Mouse (Mus musculus) hindbrain, embryonic 13.5 days (tissue): ENCODE data around the gene Stx7. TPM values are rescaled to one million over a fixed set of nuclear protein-coding genes. Genes with fewer than 3 reads are reported as not detected.
"Not testable (repeated sequence)": the region's sequence is repeated elsewhere in the genome, so short reads cannot be mapped to it uniquely, and the experiment has no call there.

Experiments used
- ATAC-seq: fragments of 200-750 bp; cut with Nextera tagmentation; 2 replicates; pipeline ENCODE4 v1.8.0; 2017; ENCODE audit warnings: moderate TSS enrichment; ENCODE audit not compliant: low FRiP score
- H3K27ac ChIP-seq: fragments of 300-500 bp; sonication (generic); 2 replicates; pipeline ENCODE4 v1.5.1; 2015; ENCODE audit warnings: inconsistent platforms, mild to moderate bottlenecking, moderate library complexity
- H3K27me3 ChIP-seq: fragments of 300-500 bp; sonication (generic); 2 replicates; pipeline ENCODE4 v1.6.1; 2015; ENCODE audit warnings: mild to moderate bottlenecking, inconsistent platforms
- H3K36me3 ChIP-seq: fragments of 300-500 bp; sonication (generic); 2 replicates; pipeline ENCODE4 v1.6.1; 2015; ENCODE audit warnings: mild to moderate bottlenecking, inconsistent platforms
- H3K4me1 ChIP-seq: fragments of 300-500 bp; sonication (generic); replicated peaks from 2 replicates; pipeline ENCODE4 v1.6.1; 2015; ENCODE audit warnings: inconsistent platforms
- H3K4me2 ChIP-seq: fragments of 300-500 bp; sonication (generic); 2 replicates; pipeline ENCODE4 v1.6.1; 2015; ENCODE audit warnings: inconsistent platforms, mild to moderate bottlenecking, moderate library complexity
- H3K4me3 ChIP-seq: fragments of 300-500 bp; sonication (generic); 2 replicates; pipeline ENCODE4 v1.5.1; 2015; ENCODE audit warnings: mild to moderate bottlenecking, inconsistent platforms
- H3K9ac ChIP-seq: fragments of 300-500 bp; sonication (generic); 2 replicates; pipeline ENCODE4 v1.6.1; 2015; ENCODE audit warnings: mild to moderate bottlenecking, inconsistent platforms
- H3K9me3 ChIP-seq: fragments of 300-500 bp; sonication (generic); 2 replicates; pipeline ENCODE4 v1.6.1; 2016; ENCODE audit warnings: inconsistent platforms
- WGBS: fragments of 180-500 bp; shearing (Covaris S2); methylation state at CpG from one replicate; pipeline ENCODE4 v1.1.7; 2015; 5-methylcytosine and 5-hydroxymethylcytosine counted together
- polyA plus RNA-seq: library from polyadenylated mRNA; unstranded; fragments of >200 nt; fragmentation: Nextera tagmentation; extraction: Ambion mirVana; gene quantifications from 2 replicates; pipeline ENCODE4 v1.2.1, GENCODE M21; 2015

The Stx7 gene
- polyA plus RNA-seq, result 273 and 279 TPM in 2 replicates

GRCm38 (mm10) chr10:24149135-24149781, at the start of gene Stx7:
Gene Stx7 (plus strand): TSS chr10:24149302.
- H3K9ac ChIP-seq, result peak within 1 kb of the TSS; percentile 92
- peak within 1 kb of the TSS; percentile 85 for H3K4me3 ChIP-seq
- H3K4me2 ChIP-seq, result peak within 1 kb of the TSS; percentile 65
- H3K9me3 ChIP-seq, result no peaks in the 10 kb centered on the region
- H3K27me3 ChIP-seq, result no peaks in the 10 kb centered on the region
- H3K36me3 ChIP-seq, result peaks cover 6% of the 10 kb centered on the region; the same call in 1 of the 2 replicates
- peaks cover 32% of the 10 kb centered on the region for H3K4me1 ChIP-seq
- peak within 1 kb of the TSS; percentile 85 for H3K27ac ChIP-seq
- ATAC-seq, result peak; percentile 98
- WGBS, result under 1% methylated on average over 45 of the region's 45 CpGs

- H3K9ac ChIP-seq, H3K4me2 ChIP-seq, H3K36me3 ChIP-seq, H3K4me3 ChIP-seq, ATAC-seq, H3K27me3 ChIP-seq, H3K9me3 ChIP-seq, H3K27ac ChIP-seq, H3K4me1 ChIP-seq: not testable (repeated sequence)
- whole genome bisulfite sequencing, result 93% methylated on average over 1 of the region's 3 CpGs
Measured at GRCm38 (mm10) chr10:24101812-24102211, 47.3 kb upstream of the Stx7 start, which contains the start of gene Taar8c. Gene Taar8c (minus strand): TSS chr10:24101912.

DNA sequence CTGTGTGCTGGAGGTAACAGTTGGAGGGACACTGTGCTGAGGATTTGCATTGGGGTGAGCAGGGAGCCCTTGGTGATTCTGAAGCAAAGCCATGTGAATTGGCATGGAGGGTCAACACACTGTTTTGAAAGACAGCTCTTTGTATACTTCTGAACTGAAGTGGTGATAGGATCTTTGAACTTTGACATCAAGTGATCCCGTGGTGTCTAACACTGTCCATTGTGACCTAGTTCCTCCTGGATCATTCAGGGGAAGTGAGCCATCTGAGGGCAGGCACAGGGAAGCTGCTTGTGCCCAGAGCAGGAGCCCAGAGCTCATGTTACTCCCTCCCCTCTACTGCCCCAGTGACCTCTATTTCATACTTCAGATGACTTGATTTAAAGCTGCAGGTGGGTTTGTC, 45.8 kb upstream of the Stx7 start:
- 53% methylated on average over 1 of the region's 1 CpGs for WGBS
- H3K27ac ChIP-seq, H3K9ac ChIP-seq, H3K27me3 ChIP-seq, H3K4me1 ChIP-seq, H3K36me3 ChIP-seq, H3K9me3 ChIP-seq, H3K4me2 ChIP-seq, ATAC-seq, H3K4me3 ChIP-seq: not testable (repeated sequence)

- Histone ChIP-seq H3K27me3 (no peaks in the 10 kb centered on the region), H3K4me3 (no peak overlapping the region), H3K9me3 (no peaks in the 10 kb centered on the region), H3K9ac (no peak overlapping the region), H3K36me3 (no peaks in the 10 kb centered on the region), H3K4me1 (no peaks in the 10 kb centered on the region), H3K4me2 (no peak overlapping the region), H3K27ac (no peak overlapping the region)
- 74% methylated on average over 5 of the region's 5 CpGs for whole genome bisulfite sequencing
- no peak for ATAC-seq
Measured at GRCm38 (mm10) chr10:24107747-24108146, 41.4 kb upstream of the Stx7 start.

- no peaks in the 10 kb centered on the region for H3K36me3 ChIP-seq
- H3K9me3 ChIP-seq, result no peaks in the 10 kb centered on the region
- ATAC-seq, result no peak
- H3K27me3 ChIP-seq, result no peaks in the 10 kb centered on the region
- 68% methylated on average over 3 of the region's 3 CpGs for WGBS
- no peak overlapping the region for H3K4me3 ChIP-seq
- no peak overlapping the region for H3K27ac ChIP-seq
- no peak overlapping the region for H3K9ac ChIP-seq
- H3K4me2 ChIP-seq, result no peak overlapping the region
- no peaks in the 10 kb centered on the region for H3K4me1 ChIP-seq
Measured at GRCm38 (mm10) chr10:24108236-24108635, 40.9 kb upstream of the Stx7 start.

DNA sequence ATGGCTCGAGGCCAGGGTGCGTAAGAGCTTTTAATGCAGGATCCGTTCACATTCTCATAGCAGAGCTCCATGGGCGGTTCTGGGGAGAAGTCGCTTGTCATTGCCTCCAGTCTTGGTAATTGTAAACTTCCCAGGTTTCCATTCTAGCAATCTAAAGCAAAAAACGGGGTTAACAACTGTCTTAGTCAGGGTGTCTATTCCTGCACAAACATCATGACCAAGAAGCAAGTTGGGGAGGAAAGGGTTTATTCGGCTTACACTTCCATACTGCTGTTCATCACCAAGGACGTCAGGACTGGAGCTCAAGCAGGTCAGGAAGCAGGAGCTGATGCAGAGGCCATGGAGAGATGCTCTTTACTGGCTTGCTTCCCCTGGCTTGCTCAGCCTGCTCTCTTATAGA, 39.7 kb upstream of the Stx7 start, which contains the start of gene Taar9:
Gene Taar9, minus strand, starts transcription at position 101 of the 400 bp plus-strand sequence.
- H3K4me1 ChIP-seq, H3K9me3 ChIP-seq, ATAC-seq, H3K4me3 ChIP-seq, H3K9ac ChIP-seq, H3K4me2 ChIP-seq, H3K27me3 ChIP-seq, H3K27ac ChIP-seq, H3K36me3 ChIP-seq: not testable (repeated sequence)
- 89% methylated on average over 8 of the region's 8 CpGs for WGBS

DNA sequence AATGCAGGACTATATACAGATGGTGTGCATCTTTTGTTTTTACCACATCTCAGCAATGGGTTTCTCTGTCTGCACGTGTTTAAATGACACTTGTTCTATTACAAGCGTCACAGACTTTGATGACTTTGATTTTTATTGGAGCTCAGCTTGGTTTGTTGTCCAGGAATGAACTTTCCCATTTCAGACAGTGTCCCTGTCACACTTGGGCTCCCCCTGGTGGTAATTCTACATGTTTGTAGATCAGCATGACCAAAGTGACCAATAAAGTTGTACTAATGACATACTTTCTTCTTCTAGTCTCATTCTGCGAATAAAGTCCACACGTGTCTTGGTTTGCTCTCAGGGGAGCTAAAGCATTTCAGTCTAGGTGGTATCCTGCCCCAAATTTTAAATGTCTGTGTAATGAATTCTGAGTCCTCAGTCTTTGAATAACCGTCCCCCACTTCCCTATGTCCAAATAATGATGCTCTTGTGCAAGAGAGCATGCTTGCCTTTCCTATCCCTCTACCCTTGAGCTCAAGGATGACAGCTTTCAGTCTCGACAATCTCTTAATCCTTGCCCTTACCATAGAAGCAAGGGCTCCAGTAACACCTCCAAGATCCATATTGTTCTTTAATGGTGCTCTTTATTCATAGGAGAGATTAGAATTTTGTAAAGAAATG, 37.9 kb upstream of the Stx7 start:
- 57% methylated on average over 6 of the region's 6 CpGs for WGBS
- Histone ChIP-seq H3K9me3 (0 out of 2 replicates have a peak, but pooled peaks cover 4% of the 10 kb centered on the region), H3K4me2 (no peak overlapping the region), H3K9ac (no peak overlapping the region), H3K36me3 (no peaks in the 10 kb centered on the region), H3K27ac (no peak overlapping the region), H3K27me3 (no peaks in the 10 kb centered on the region), H3K4me3 (no peak overlapping the region), H3K4me1 (no peaks in the 10 kb centered on the region)
- ATAC-seq, result no peak

GRCm38 (mm10) chr10:24131451-24132262, 17.4 kb upstream of the Stx7 start:
- Histone ChIP-seq H3K36me3 (no peaks in the 10 kb centered on the region), H3K4me1 (no peaks in the 10 kb centered on the region), H3K4me2 (no peak overlapping the region), H3K27me3 (no peaks in the 10 kb centered on the region), H3K9ac (no peak overlapping the region), H3K4me3 (no peak overlapping the region), H3K9me3 (no peaks in the 10 kb centered on the region), H3K27ac (no peak overlapping the region)
- ATAC-seq, result peak; percentile 82
- 25% methylated on average over 9 of the region's 9 CpGs for WGBS

GRCm38 (mm10) chr10:24132273-24132672, 16.8 kb upstream of the Stx7 start:
- H3K9me3 ChIP-seq, result no peaks in the 10 kb centered on the region
- no peak for ATAC-seq
- H3K4me1 ChIP-seq, result no peaks in the 10 kb centered on the region
- 10% methylated on average over 5 of the region's 5 CpGs for WGBS
- H3K4me3 ChIP-seq, result no peak overlapping the region
- no peak overlapping the region for H3K9ac ChIP-seq
- H3K27ac ChIP-seq, result no peak overlapping the region
- no peaks in the 10 kb centered on the region for H3K27me3 ChIP-seq
- H3K4me2 ChIP-seq, result no peak overlapping the region
- no peaks in the 10 kb centered on the region for H3K36me3 ChIP-seq

GRCm38 (mm10) chr10:24133132-24133531, 16.0 kb upstream of the Stx7 start:
- Histone ChIP-seq H3K4me3 (no peak overlapping the region), H3K4me1 (no peaks in the 10 kb centered on the region), H3K9me3 (no peaks in the 10 kb centered on the region), H3K36me3 (no peaks in the 10 kb centered on the region), H3K9ac (no peak overlapping the region), H3K27ac (no peak overlapping the region), H3K27me3 (no peaks in the 10 kb centered on the region), H3K4me2 (no peak overlapping the region)
- no peak for ATAC-seq
- 67% methylated on average over 2 of the region's 2 CpGs for WGBS

GRCm38 (mm10) chr10:24134071-24134645, 14.9 kb upstream of the Stx7 start:
- Histone ChIP-seq H3K4me2 (no peak overlapping the region), H3K27ac (no peak overlapping the region), H3K4me3 (no peak overlapping the region), H3K27me3 (no peaks in the 10 kb centered on the region), H3K9ac (no peak overlapping the region), H3K36me3 (no peaks in the 10 kb centered on the region), H3K4me1 (no peaks in the 10 kb centered on the region), H3K9me3 (no peaks in the 10 kb centered on the region)
- WGBS, result 63% methylated on average over 7 of the region's 7 CpGs
- ATAC-seq, result no peak

GRCm38 (mm10) chr10:24138623-24139261, 10.4 kb upstream of the Stx7 start:
- no peaks in the 10 kb centered on the region for H3K4me1 ChIP-seq
- no peaks in the 10 kb centered on the region for H3K36me3 ChIP-seq
- H3K4me3 ChIP-seq, result no peak overlapping the region
- no peak overlapping the region for H3K9ac ChIP-seq
- no peak for ATAC-seq
- H3K27ac ChIP-seq, result no peak overlapping the region
- WGBS, result 80% methylated on average over 2 of the region's 2 CpGs
- H3K9me3 ChIP-seq, result no peaks in the 10 kb centered on the region
- H3K4me2 ChIP-seq, result no peak overlapping the region
- no peaks in the 10 kb centered on the region for H3K27me3 ChIP-seq
